Mouse (Mus musculus): ENCODE data around the gene Ncf4. TPM values are rescaled to one million over a fixed set of nuclear protein-coding genes. Genes with fewer than 3 reads are reported as not detected.

The Ncf4 gene
- 1.8 and 3.1 TPM in 2 replicates for polyA plus RNA-seq (2015; fragmentation: Nextera tagmentation; extraction: Ambion mirVana)

GRCm38 (mm10) chr15:78244695-78245492 lies at the start of gene Ncf4:
Ncf4 (plus strand) TSS chr15:78244801.
- Histone ChIP-seq H3K4me3 (ENCODE audit: low read length) (no peak within 1 kb of the TSS), H3K27me3 (ENCODE audit: insufficient read depth, low read length) (no peaks in the 10 kb centered on the region), H3K4me2 (replicated peaks; ENCODE audit: low read depth, low read length) (no peak within 1 kb of the TSS), H3K9me3 (ENCODE audit: low read length) (no peaks in the 10 kb centered on the region), H3K27ac (ENCODE audit: low read length) (no peak within 1 kb of the TSS), H3K9ac (replicated peaks; ENCODE audit: low read length) (no peak within 1 kb of the TSS), H3K36me3 (ENCODE audit: insufficient read depth, low read length) (no peaks in the 10 kb centered on the region), H3K4me1 (ENCODE audit: insufficient read depth, low read length) (no peaks in the 10 kb centered on the region)
- ATAC-seq (ENCODE audit: low FRiP score, low TSS enrichment): no peak
- WGBS: 80% methylated on average over 7 of the region's 7 CpGs

GRCm38 (mm10) chr15:78195096-78195880 lies 49.3 kb upstream of the Ncf4 start:
- Histone ChIP-seq H3K27ac (ENCODE audit: low read length) (no peak overlapping the region), H3K4me3 (ENCODE audit: low read length) (no peak overlapping the region), H3K4me1 (ENCODE audit: insufficient read depth, low read length) (no peaks in the 10 kb centered on the region), H3K36me3 (ENCODE audit: insufficient read depth, low read length) (no peaks in the 10 kb centered on the region), H3K27me3 (ENCODE audit: insufficient read depth, low read length) (no peaks in the 10 kb centered on the region), H3K9ac (replicated peaks; ENCODE audit: low read length) (no peak overlapping the region), H3K4me2 (replicated peaks; ENCODE audit: low read depth, low read length) (no peak overlapping the region), H3K9me3 (ENCODE audit: low read length) (no peaks in the 10 kb centered on the region)
- no peak for ATAC-seq (ENCODE audit: low FRiP score, low TSS enrichment)
- WGBS: 63% methylated on average over 28 of the region's 28 CpGs

DNA sequence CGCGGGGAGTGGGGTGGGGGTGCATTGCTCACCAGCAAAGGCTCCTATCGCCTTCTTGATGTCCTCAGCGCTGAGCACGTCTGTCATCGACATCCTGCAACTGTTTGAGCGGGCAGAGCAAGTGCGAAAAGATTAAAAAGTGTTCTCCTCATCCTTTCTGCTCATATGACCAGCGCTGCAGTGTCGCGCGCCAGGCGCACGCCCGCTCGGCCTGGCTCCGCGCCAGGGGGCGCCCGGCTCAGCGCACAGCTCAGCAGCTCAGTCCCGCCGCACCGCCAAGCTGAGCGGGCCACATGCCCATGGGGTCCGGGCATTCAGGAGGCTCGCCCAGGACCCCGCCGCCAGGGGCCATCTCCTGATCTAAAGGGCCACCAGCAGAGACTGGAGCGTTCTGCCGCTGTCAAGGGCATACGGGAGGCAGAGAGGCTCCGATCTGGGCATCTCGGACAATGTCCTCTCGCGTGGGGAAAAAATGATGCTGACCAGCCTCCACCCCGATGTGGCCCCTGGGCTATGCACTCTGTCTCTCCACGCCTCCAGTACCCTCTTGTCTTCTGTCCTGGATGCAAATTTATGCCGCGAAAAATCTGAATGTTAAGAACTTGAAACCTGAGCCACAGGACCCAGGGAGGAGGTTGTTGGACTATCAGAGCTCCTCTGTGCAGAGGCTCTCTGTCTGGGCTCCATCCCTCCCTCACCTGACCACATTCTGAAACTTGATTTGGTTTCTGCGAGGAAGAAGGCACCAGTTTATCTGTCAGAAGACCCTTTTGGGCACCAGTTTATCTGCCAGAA lies 40.4 kb upstream of the Ncf4 start:
- peak; percentile 65; the same call in 1 of the 2 replicates for ATAC-seq (ENCODE audit: low FRiP score, low TSS enrichment)
- H3K27ac ChIP-seq (ENCODE audit: low read length): no peak overlapping the region
- H3K9ac ChIP-seq (replicated peaks; ENCODE audit: low read length): no peak overlapping the region
- WGBS: 2% methylated on average over 41 of the region's 41 CpGs
- peak overlapping the region; percentile 32 for H3K4me3 ChIP-seq (ENCODE audit: low read length)
- H3K4me1 ChIP-seq (ENCODE audit: insufficient read depth, low read length): 0 out of 2 replicates have a peak, but pooled peaks cover 7% of the 10 kb centered on the region
- H3K4me2 ChIP-seq (replicated peaks; ENCODE audit: low read depth, low read length): peak overlapping the region; percentile 53
- H3K9me3 ChIP-seq (ENCODE audit: low read length): no peaks in the 10 kb centered on the region
- peaks cover 38% of the 10 kb centered on the region for H3K27me3 ChIP-seq (ENCODE audit: insufficient read depth, low read length)
- no peaks in the 10 kb centered on the region for H3K36me3 ChIP-seq (ENCODE audit: insufficient read depth, low read length)

DNA sequence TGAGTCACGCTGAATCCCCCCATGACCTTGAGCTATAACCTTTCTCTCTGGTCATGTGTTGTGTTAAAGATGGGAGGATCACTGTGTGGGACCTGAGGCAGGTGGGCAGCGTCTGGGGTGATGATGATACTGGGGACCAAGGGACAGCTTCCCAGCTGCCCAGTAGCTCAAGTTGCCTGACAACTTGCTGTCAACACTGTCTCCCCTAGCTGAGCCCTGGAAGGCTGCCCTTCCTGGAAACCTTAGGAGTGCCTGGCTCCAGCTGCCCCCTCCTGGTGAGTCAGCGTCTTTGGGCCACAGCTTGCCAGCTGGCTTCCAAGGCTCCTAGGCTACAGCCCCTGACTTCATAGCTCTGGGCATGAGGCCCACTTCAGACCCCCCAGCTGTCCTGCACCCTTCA lies 39.4 kb upstream of the Ncf4 start:
- Histone ChIP-seq H3K9me3 (ENCODE audit: low read length) (0 out of 2 replicates have a peak, but pooled peaks cover 4% of the 10 kb centered on the region), H3K36me3 (ENCODE audit: insufficient read depth, low read length) (no peaks in the 10 kb centered on the region), H3K27me3 (ENCODE audit: insufficient read depth, low read length) (peaks cover 38% of the 10 kb centered on the region), H3K27ac (ENCODE audit: low read length) (no peak overlapping the region), H3K9ac (replicated peaks; ENCODE audit: low read length) (no peak overlapping the region), H3K4me2 (replicated peaks; ENCODE audit: low read depth, low read length) (no peak overlapping the region), H3K4me1 (ENCODE audit: insufficient read depth, low read length) (0 out of 2 replicates have a peak, but pooled peaks cover 7% of the 10 kb centered on the region), H3K4me3 (ENCODE audit: low read length) (no peak overlapping the region)
- WGBS: 37% methylated on average over 3 of the region's 3 CpGs
- ATAC-seq (ENCODE audit: low FRiP score, low TSS enrichment): no peak

GRCm38 (mm10) chr15:78206312-78206711 lies 38.3 kb upstream of the Ncf4 start, which contains the start of gene Pvalb:
Pvalb (minus strand) TSS chr15:78206400.
- Histone ChIP-seq H3K27ac (ENCODE audit: low read length) (no peak within 1 kb of the TSS), H3K4me2 (replicated peaks; ENCODE audit: low read depth, low read length) (no peak within 1 kb of the TSS), H3K4me1 (ENCODE audit: insufficient read depth, low read length) (0 out of 2 replicates have a peak, but pooled peaks cover 7% of the 10 kb centered on the region), H3K36me3 (ENCODE audit: insufficient read depth, low read length) (no peaks in the 10 kb centered on the region), H3K9me3 (ENCODE audit: low read length) (0 out of 2 replicates have a peak, but pooled peaks cover 4% of the 10 kb centered on the region), H3K27me3 (ENCODE audit: insufficient read depth, low read length) (peaks cover 38% of the 10 kb centered on the region), H3K4me3 (ENCODE audit: low read length) (no peak within 1 kb of the TSS), H3K9ac (replicated peaks; ENCODE audit: low read length) (no peak within 1 kb of the TSS)
- 82% methylated on average over 7 of the region's 7 CpGs for WGBS
- ATAC-seq (ENCODE audit: low FRiP score, low TSS enrichment): no peak

DNA sequence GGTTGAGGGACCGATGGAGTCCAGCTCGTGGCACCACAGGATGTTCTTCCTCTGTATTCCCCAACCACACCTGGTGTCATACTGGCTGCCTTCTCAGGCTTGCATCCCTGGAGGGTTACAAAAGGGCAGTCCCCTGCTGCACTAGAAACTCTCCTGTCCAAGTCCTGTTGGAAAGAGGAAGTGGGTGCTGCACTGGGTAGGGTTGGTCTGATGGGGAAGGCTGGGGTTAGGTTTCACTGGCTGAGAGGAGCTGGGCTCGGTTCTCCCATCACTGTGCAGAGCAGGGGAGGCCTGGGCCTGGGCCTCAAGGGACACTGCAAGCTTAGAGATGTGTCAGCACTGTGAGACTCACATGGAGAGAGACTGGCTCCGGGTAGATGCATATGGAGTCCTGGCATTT lies 34.4 kb upstream of the Ncf4 start:
- Histone ChIP-seq H3K4me3 (ENCODE audit: low read length) (no peak overlapping the region), H3K9ac (replicated peaks; ENCODE audit: low read length) (no peak overlapping the region)
- ATAC-seq (ENCODE audit: low FRiP score, low TSS enrichment): no peak

DNA sequence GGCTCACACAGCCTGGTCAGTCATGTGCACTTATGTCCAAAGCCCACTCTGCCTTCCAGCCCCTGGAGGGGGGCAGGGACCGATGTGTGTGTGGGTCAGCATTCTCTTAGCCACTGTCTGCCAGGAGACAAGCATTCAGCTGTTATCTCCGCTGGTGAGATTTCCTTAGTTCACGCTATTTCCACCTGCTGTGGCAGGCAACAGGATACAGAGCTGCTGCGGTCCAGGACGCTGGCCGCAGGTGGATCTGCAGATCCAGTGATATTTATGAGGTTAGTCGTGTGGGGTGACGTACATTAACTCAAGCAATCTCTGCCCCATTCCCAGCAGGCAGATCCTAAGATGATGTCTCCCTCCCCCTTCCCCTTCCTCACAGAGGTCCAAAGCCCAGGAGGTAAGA lies 33.2 kb upstream of the Ncf4 start:
- 81% methylated on average over 8 of the region's 8 CpGs for WGBS
- Histone ChIP-seq H3K4me2 (replicated peaks; ENCODE audit: low read depth, low read length) (no peak overlapping the region), H3K4me3 (ENCODE audit: low read length) (no peak overlapping the region), H3K9ac (replicated peaks; ENCODE audit: low read length) (no peak overlapping the region), H3K4me1 (ENCODE audit: insufficient read depth, low read length) (no peaks in the 10 kb centered on the region), H3K27ac (ENCODE audit: low read length) (no peak overlapping the region), H3K36me3 (ENCODE audit: insufficient read depth, low read length) (no peaks in the 10 kb centered on the region), H3K9me3 (ENCODE audit: low read length) (0 out of 2 replicates have a peak, but pooled peaks cover 4% of the 10 kb centered on the region), H3K27me3 (ENCODE audit: insufficient read depth, low read length) (no peaks in the 10 kb centered on the region)
- ATAC-seq (ENCODE audit: low FRiP score, low TSS enrichment): no peak

More for the DNA sequence above, 34.4 kb upstream of the Ncf4 start:
- H3K27ac ChIP-seq (ENCODE audit: low read length): no peak overlapping the region
- peaks cover 8% of the 10 kb centered on the region; the same call in 1 of the 2 replicates for H3K27me3 ChIP-seq (ENCODE audit: insufficient read depth, low read length)
- no peak overlapping the region for H3K4me2 ChIP-seq (replicated peaks; ENCODE audit: low read depth, low read length)
- H3K4me1 ChIP-seq (ENCODE audit: insufficient read depth, low read length): no peaks in the 10 kb centered on the region
- no peaks in the 10 kb centered on the region for H3K36me3 ChIP-seq (ENCODE audit: insufficient read depth, low read length)
- WGBS: 78% methylated on average over 4 of the region's 4 CpGs
- H3K9me3 ChIP-seq (ENCODE audit: low read length): 0 out of 2 replicates have a peak, but pooled peaks cover 4% of the 10 kb centered on the region

DNA sequence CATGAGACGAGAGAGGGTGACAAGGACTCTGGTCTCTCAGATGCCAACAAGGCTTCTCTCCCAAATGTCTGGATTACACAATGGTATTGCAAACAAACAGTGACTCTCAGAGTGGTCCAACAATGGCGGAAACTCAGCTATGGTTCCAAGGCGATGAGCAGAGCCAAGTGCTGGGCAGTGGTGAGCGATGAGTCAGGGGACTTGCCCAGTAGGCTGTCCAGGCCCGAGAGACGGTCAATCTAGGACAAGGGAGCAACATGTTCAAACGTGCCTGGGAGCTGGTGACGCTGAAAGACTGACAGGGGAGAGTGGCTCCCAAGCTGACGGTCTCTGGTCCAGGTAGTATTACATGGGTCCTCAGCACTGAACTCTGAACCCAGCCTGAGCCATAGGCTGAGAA lies 29.3 kb upstream of the Ncf4 start:
- no peak overlapping the region for H3K4me3 ChIP-seq (ENCODE audit: low read length)
- no peaks in the 10 kb centered on the region for H3K4me1 ChIP-seq (ENCODE audit: insufficient read depth, low read length)
- H3K9ac ChIP-seq (replicated peaks; ENCODE audit: low read length): no peak overlapping the region
- no peaks in the 10 kb centered on the region for H3K27me3 ChIP-seq (ENCODE audit: insufficient read depth, low read length)
- H3K36me3 ChIP-seq (ENCODE audit: insufficient read depth, low read length): no peaks in the 10 kb centered on the region
- no peak overlapping the region for H3K27ac ChIP-seq (ENCODE audit: low read length)
- no peaks in the 10 kb centered on the region for H3K9me3 ChIP-seq (ENCODE audit: low read length)
- no peak for ATAC-seq (ENCODE audit: low FRiP score, low TSS enrichment)
- WGBS: 84% methylated on average over 9 of the region's 9 CpGs
- H3K4me2 ChIP-seq (replicated peaks; ENCODE audit: low read depth, low read length): no peak overlapping the region

- H3K9me3 ChIP-seq (ENCODE audit: low read length): no peaks in the 10 kb centered on the region
- no peaks in the 10 kb centered on the region for H3K36me3 ChIP-seq (ENCODE audit: insufficient read depth, low read length)
- no peak overlapping the region for H3K9ac ChIP-seq (replicated peaks; ENCODE audit: low read length)
- no peak for ATAC-seq (ENCODE audit: low FRiP score, low TSS enrichment)
- H3K27ac ChIP-seq (ENCODE audit: low read length): no peak overlapping the region
- no peaks in the 10 kb centered on the region for H3K4me1 ChIP-seq (ENCODE audit: insufficient read depth, low read length)
- no peak overlapping the region for H3K4me2 ChIP-seq (replicated peaks; ENCODE audit: low read depth, low read length)
- 80% methylated on average over 12 of the region's 12 CpGs for WGBS
- no peaks in the 10 kb centered on the region for H3K27me3 ChIP-seq (ENCODE audit: insufficient read depth, low read length)
- no peak overlapping the region for H3K4me3 ChIP-seq (ENCODE audit: low read length)
Observed at GRCm38 (mm10) chr15:78227816-78228215, 16.8 kb upstream of the Ncf4 start.

Data from kidney, embryonic 16.5 days (tissue).